Mouse (Mus musculus) liver, embryonic 14.5 days (tissue): ENCODE results near the gene Mapk8ip1. TPM values are rescaled to one million over a fixed set of nuclear protein-coding genes. Genes with fewer than 3 reads are reported as not detected.

Experiments used
- ATAC-seq: fragments of 200-750 bp; cut with Nextera tagmentation; 2 replicates; pipeline ENCODE4 v1.8.0; 2017; ENCODE audit warnings: moderate number of reproducible peaks, mild to moderate bottlenecking, moderate library complexity; ENCODE audit not compliant: insufficient read depth
- DNase-seq, 3 experiments: peaks; one replicate each; pipeline ENCODE4 v3.0.0-alpha.2; 2012 to 2013; ENCODE audit warnings: low read depth in 3 of 3, low spot score in 3 of 3
- H3K27ac ChIP-seq: fragments of 300-500 bp; sonication (generic); 2 replicates; pipeline ENCODE4 v1.5.1; 2014; ENCODE audit warnings: moderate library complexity, mild to moderate bottlenecking, control low read depth, inconsistent platforms
- H3K27me3 ChIP-seq: fragments of 300-500 bp; sonication (generic); 2 replicates; pipeline ENCODE4 v1.6.1; 2014; ENCODE audit warnings: mild to moderate bottlenecking, low read length, moderate library complexity; ENCODE audit not compliant: control insufficient read depth, insufficient read depth
- H3K36me3 ChIP-seq: fragments of 300-500 bp; sonication (generic); replicated peaks from 2 replicates; pipeline ENCODE4 v1.6.1; 2014; ENCODE audit warnings: low read depth; ENCODE audit not compliant: control insufficient read depth, insufficient read depth
- H3K4me1 ChIP-seq, 2 experiments: fragments of 200-500 bp in 1 of 2; fragments of 300-500 bp in 1 of 2; sonication (generic) in 1 of 2; replicated peaks; 2 replicates each; pipeline ENCODE4 v1.6.1; 2012 to 2014; ENCODE audit warnings: antibody characterized with exemption in 1 of 2, inconsistent platforms in 1 of 2, low read length in 1 of 2; ENCODE audit not compliant: control insufficient read depth in 2 of 2, insufficient read depth in 2 of 2
- H3K4me2 ChIP-seq: fragments of 300-500 bp; sonication (generic); 2 replicates; pipeline ENCODE4 v1.6.1; 2014; ENCODE audit warnings: low read depth, mild to moderate bottlenecking, control low read depth, moderate library complexity
- H3K4me3 ChIP-seq, 2 experiments: fragments of 200-500 bp in 1 of 2; fragments of 300-500 bp in 1 of 2; sonication (generic) in 1 of 2; 2 replicates each; pipeline ENCODE4 v1.5.1; 2012 to 2014; ENCODE audit warnings: low read depth in 2 of 2, low read length in 2 of 2, mild to moderate bottlenecking in 2 of 2, control low read depth in 1 of 2, inconsistent platforms in 1 of 2, moderate library complexity in 1 of 2; ENCODE audit not compliant: insufficient read depth in 1 of 2
- H3K9ac ChIP-seq: fragments of 300-500 bp; sonication (generic); replicated peaks from 2 replicates; pipeline ENCODE4 v1.6.1; 2014; ENCODE audit warnings: mild to moderate bottlenecking, control low read depth, moderate library complexity
- H3K9me3 ChIP-seq: fragments of 300-500 bp; sonication (generic); 2 replicates; pipeline ENCODE4 v1.6.1; 2016; ENCODE audit warnings: low read length, mixed read lengths; ENCODE audit not compliant: control insufficient read depth
- CTCF ChIP-seq: IDR thresholded peaks from 2 replicates; pipeline ENCODE4 v1.5.1; 2016; ENCODE audit warnings: antibody characterized with exemption, low read depth, control low read depth
- EP300 ChIP-seq: IDR thresholded peaks from 2 replicates; pipeline ENCODE4 v1.6.1; 2016; ENCODE audit warnings: antibody characterized with exemption, low read depth
- WGBS: fragments of 180-500 bp; shearing (Covaris S2); extraction: QIAGEN DNeasy Blood & Tissue Kit; methylation state at CpG from one replicate; pipeline ENCODE4 v1.1.7; 2014; ENCODE audit not compliant: insufficient replicate concordance; 5-methylcytosine and 5-hydroxymethylcytosine counted together
- polyA plus RNA-seq, 2 experiments: library from polyadenylated mRNA; depleted of rRNA in 1 of 2; stranded (reverse) in 1 of 2; unstranded in 1 of 2; fragments of >200 nt; fragmentation: Nextera tagmentation in 1 of 2; extraction: Ambion mirVana in 1 of 2; gene quantifications; 2 replicates each; pipeline versions ENCODE4 v1.2.1 to v1.2.3; 2012 to 2014

Gene Mapk8ip1
- polyA plus RNA-seq, 2 experiments: 0.62 to 1.2 TPM

DNA sequence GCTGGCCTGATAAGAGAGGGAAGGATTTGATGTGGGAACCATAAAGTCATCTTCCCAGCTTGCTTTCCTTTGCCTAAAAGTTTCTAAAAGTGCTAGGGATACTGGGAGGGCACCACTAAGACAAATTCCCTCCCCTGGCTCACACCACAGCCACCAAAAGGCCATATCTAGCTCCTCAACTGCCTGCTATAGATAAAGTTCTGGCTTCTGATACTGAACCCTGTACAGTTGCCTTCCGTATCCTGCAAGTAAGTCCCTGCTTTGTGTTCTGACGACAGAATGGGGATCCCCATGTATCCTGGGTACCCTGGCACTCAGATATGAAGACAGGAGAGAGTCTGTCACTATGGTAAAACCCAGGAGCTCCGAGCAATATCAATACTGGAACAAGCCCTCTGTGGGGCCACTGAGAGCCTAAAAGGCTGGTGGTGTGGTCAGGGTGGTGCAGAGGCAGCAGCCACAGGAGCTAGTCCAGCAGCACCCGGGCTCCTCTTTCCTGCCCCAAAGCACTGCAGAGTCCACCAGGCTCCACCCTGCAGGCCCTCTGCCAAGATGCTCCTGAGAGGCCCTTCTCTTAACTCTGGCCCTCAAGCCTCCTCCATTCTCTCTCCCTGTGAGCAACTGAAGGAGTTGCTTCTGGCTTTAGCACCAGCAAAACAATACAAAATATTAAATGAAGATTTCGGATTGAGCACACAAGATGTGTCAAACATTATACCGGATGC lies 10.7 kb downstream of the Mapk8ip1 start:
- no peaks in the 10 kb centered on the region for H3K9me3 ChIP-seq
- no peak overlapping the region for H3K4me2 ChIP-seq
- ATAC-seq (no peak), DNase-seq (no peak)
- WGBS: 39% methylated on average over 6 of the region's 6 CpGs
- H3K4me3 ChIP-seq: no peak overlapping the region
- TF ChIP-seq EP300: no peak
- TF ChIP-seq CTCF: no peak
- no peaks in the 10 kb centered on the region for H3K36me3 ChIP-seq
- H3K27ac ChIP-seq: no peak overlapping the region
- peaks cover 0 to 4% of the 10 kb centered on the region in 2 experiments; a peak in 2 of 4 replicates for H3K4me1 ChIP-seq
- H3K9ac ChIP-seq: no peak overlapping the region
- peaks cover 58% of the 10 kb centered on the region for H3K27me3 ChIP-seq

DNA sequence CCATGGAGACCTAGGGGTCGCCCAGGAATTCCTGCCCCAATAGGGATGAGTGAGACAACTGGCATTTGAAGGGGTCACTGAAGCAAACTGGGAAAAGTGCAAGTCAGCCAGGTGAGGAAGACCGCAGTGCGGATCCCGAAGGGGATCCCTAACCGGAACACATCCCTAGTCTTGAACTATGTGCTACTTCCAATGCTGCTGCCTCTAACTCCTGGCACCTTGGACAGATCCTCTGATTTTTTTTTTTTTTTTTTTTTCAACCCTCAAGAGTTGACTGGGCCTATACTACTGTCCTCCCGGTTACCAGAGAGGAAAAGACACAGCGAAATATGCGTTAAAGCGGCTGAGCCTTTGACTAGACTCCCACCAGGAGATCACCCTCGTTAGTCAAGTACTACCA lies 11.4 kb downstream of the Mapk8ip1 start:
- Histone ChIP-seq H3K36me3 (no peaks in the 10 kb centered on the region), H3K27me3 (peaks cover 58% of the 10 kb centered on the region), H3K27ac (no peak overlapping the region), H3K9me3 (no peaks in the 10 kb centered on the region), H3K9ac (no peak overlapping the region), H3K4me3 (peak overlapping the region; percentile 20 to 42; a peak in 1 of 4 replicates), H3K4me1 (peaks cover 0 to 4% of the 10 kb centered on the region in 2 experiments; a peak in 2 of 4 replicates), H3K4me2 (peak overlapping the region; percentile 52)
- TF ChIP-seq EP300 (no peak), CTCF (no peak)
- no peak for DNase-seq
- WGBS: 15% methylated on average over 10 of the region's 10 CpGs
- ATAC-seq: no peak

DNA sequence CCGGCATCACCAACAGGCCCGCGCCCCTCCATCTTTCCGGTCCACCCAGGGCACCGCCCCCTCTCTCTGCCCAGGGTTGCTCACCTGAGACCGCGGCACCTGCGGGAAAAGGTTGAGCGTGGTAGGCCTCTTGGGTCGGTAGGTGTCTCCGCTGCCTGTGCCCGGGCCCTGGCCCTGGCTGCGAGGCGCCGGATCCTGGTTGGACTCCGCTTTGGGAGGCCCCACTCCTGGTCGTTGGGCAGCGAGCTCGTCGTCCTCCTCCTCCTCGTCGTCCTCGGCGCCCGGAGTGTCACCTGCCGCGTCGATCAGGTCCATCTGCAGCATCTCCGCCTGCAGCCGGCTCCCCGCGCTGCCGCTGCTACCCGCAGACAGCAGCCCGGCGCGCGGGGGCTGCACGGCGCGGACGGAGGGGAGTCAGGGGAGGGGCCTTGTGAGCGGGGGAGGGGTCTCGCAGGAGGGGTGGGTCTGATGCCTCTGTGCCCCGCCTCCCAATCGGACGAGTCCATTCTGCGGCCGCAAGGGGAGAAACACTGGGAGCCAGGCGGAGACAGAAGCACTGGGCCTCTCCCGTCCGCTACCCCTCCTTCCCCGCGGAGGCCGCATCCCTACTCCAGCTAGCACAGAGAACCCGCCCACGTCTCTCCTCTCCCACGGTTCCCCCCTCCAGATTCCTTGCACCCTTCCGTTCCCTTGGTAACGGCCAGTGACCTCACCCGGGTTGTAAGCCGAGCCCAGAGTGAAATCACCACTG lies 12.0 kb downstream of the Mapk8ip1 start:
- Histone ChIP-seq H3K9me3 (no peaks in the 10 kb centered on the region), H3K36me3 (no peaks in the 10 kb centered on the region), H3K27ac (no peak overlapping the region), H3K4me3 (peak overlapping the region; percentile 20 to 42), H3K4me2 (peak overlapping the region; percentile 52), H3K9ac (no peak overlapping the region), H3K27me3 (peaks cover 58% of the 10 kb centered on the region), H3K4me1 (peaks cover 0 to 4% of the 10 kb centered on the region in 2 experiments; a peak in 2 of 4 replicates)
- TF ChIP-seq EP300: no peak
- no peak for TF ChIP-seq CTCF
- 2% methylated on average over 58 of the region's 62 CpGs for WGBS
- ATAC-seq: peak; percentile 27; the same call in 1 of the 2 replicates
- DNase-seq: no peak

DNA sequence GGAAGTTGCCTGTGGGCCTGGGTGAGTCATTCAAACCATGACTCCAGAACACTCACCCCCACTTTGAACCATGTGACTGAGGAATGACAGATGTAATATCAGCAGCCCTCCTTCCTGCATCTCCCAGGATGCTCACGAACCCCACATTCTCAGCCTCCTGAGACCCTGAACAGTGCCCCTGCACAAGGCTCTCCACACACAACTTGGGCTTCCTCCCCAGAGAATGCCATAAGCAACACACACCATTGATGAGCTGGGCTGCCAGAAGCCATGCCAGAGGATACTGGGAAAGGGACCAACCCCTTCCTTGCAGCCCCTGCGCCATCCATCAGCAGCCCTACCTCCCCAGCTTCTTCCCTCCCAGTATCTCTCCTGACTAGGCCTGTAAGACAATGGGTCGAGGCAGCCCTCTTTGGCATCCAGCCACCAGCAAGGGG lies 13.0 kb downstream of the Mapk8ip1 start:
- no peak overlapping the region for H3K4me3 ChIP-seq
- no peak overlapping the region for H3K9ac ChIP-seq
- no peaks in the 10 kb centered on the region for H3K36me3 ChIP-seq
- 46% methylated on average over 3 of the region's 3 CpGs for WGBS
- no peak overlapping the region for H3K4me2 ChIP-seq
- ATAC-seq: no peak
- TF ChIP-seq CTCF: no peak
- no peak for TF ChIP-seq EP300
- DNase-seq: no peak
- no peaks in the 10 kb centered on the region for H3K9me3 ChIP-seq
- H3K27me3 ChIP-seq: peaks cover 54% of the 10 kb centered on the region
- H3K4me1 ChIP-seq: peaks cover 0 to 4% of the 10 kb centered on the region in 2 experiments; a peak in 2 of 4 replicates
- H3K27ac ChIP-seq: no peak overlapping the region

DNA sequence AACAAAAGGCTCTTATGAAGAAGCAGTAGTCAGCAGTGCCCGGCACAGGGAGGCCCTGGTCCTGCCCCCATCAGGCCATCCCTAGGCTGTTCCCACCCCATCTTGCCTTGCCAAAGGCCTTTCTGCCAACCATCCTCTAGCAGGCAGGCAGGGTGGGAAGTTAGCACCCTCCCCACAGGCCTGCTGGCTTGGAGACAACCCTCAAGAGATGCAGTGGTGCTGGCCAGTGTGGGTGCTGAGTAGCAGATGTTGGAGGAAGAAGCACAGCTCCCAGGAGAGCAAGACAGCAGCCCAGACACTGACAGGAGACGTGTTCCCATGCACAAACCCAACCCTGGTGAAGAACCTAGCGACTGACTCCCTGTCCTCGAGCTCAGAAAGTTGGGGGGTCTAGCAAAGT lies 13.4 kb downstream of the Mapk8ip1 start:
- DNase-seq: no peak
- no peak overlapping the region for H3K27ac ChIP-seq
- H3K27me3 ChIP-seq: peaks cover 51% of the 10 kb centered on the region
- no peak for TF ChIP-seq EP300
- no peak for TF ChIP-seq CTCF
- 43% methylated on average over 4 of the region's 4 CpGs for WGBS
- H3K36me3 ChIP-seq: no peaks in the 10 kb centered on the region
- no peak for ATAC-seq
- H3K9ac ChIP-seq: no peak overlapping the region
- H3K4me1 ChIP-seq: peaks cover 0 to 4% of the 10 kb centered on the region in 2 experiments; a peak in 2 of 4 replicates
- H3K9me3 ChIP-seq: no peaks in the 10 kb centered on the region
- no peak overlapping the region for H3K4me3 ChIP-seq
- H3K4me2 ChIP-seq: no peak overlapping the region
